Mouse (Mus musculus): Measurements from ENCODE around the gene Tmsb15b2. TPM values are rescaled to one million over a fixed set of nuclear protein-coding genes. Genes with fewer than 3 reads are reported as not detected.
"Not testable (repeated sequence)": the region's sequence is repeated elsewhere in the genome, so short reads cannot be mapped to it uniquely, and the experiment has no call there.

Tmsb15b2 gene
- 51.1 and 52.2 TPM in 2 replicates for polyA plus RNA-seq (2015; fragmentation: Nextera tagmentation; extraction: Ambion mirVana)

DNA sequence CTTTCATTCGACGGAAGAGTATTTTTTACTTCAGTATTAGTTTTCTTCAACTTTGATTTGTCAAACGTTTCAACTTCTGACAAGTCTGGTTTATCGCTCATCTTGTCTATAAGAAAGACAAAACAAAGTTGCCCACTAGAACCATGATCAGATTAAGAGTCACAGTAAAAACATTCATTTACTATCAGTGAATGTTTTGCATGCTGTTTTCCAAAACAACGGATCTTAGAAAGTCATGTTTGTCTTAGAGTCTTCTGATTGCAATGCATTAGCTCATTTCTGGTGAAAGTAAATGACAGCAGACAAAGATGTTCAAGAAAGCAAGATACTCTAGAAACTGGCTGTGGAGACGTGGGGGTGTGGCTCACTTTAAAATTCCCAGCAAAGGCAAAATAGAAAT, at the start of gene Tmsb15b2:
Gene Tmsb15b2, minus strand, starts transcription at position 101 of the 400 bp plus-strand sequence.
- not testable (repeated sequence) for H3K9me3 ChIP-seq; H3K36me3 ChIP-seq; H3K27ac ChIP-seq; ATAC-seq; H3K4me1 ChIP-seq (replicated peaks); H3K27me3 ChIP-seq (replicated peaks)
- Histone ChIP-seq H3K9ac (peak within 1 kb of the TSS; percentile 46; the same call in 1 of the 2 replicates), H3K4me3 (replicated peaks) (peak within 1 kb of the TSS; percentile 40), H3K4me2 (replicated peaks) (peak within 1 kb of the TSS; percentile 56)
- WGBS: 86% methylated on average over 6 of the region's 6 CpGs

DNA sequence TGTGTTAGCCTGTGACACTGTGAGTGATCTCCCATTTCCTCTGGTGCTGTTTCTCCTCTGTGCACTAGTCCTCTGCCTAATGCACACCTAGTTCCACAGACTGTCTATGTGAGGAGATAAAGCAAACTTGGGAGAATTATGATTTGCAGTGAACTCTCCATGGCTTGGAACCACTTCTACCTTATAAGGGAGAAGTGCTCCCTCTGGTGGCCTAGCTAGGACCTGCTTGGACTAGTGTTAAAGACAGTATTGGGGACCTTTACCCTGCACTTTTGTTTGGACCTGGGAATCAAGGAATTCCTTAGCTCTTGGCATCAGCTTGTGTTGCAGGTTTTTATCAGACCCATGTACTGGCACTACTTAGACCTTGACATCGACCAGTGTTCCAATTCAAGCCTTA, 44.0 kb upstream of the Tmsb15b2 start:
- H3K27me3 ChIP-seq (replicated peaks): no peaks in the 10 kb centered on the region
- H3K4me3 ChIP-seq (replicated peaks): no peak overlapping the region
- no peaks in the 10 kb centered on the region for H3K36me3 ChIP-seq
- H3K4me2 ChIP-seq (replicated peaks): no peak overlapping the region
- no peak overlapping the region for H3K27ac ChIP-seq
- no peaks in the 10 kb centered on the region for H3K9me3 ChIP-seq
- H3K4me1 ChIP-seq (replicated peaks): no peaks in the 10 kb centered on the region
- WGBS: 18% methylated on average over 1 of the region's 1 CpGs
- no peak overlapping the region for H3K9ac ChIP-seq
- peak; percentile 63 for ATAC-seq

DNA sequence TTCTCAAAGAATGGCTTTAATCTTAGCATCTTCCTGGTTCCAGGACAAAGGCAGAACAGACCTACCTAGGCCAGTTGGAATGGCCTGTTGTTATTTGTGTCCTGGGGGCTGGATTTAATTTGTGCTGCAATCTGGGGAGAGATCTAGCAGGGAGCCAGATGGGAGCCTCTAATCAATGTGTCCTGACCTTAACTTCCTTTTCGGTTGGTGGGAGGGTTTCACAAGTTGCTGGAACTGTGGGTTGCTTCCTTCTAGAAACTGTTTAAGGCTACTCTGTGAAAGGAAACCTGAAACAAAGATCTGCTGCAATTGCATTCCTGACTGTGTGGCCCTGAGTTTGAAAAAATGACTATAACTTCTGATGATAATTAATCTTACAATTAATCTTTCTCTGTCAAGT, 42.4 kb upstream of the Tmsb15b2 start:
- 81% methylated on average over 1 of the region's 1 CpGs for WGBS
- H3K4me1 ChIP-seq (replicated peaks): no peaks in the 10 kb centered on the region
- no peaks in the 10 kb centered on the region for H3K27me3 ChIP-seq (replicated peaks)
- H3K27ac ChIP-seq: no peak overlapping the region
- no peaks in the 10 kb centered on the region for H3K36me3 ChIP-seq
- no peaks in the 10 kb centered on the region for H3K9me3 ChIP-seq
- no peak overlapping the region for H3K4me3 ChIP-seq (replicated peaks)
- ATAC-seq: no peak
- H3K4me2 ChIP-seq (replicated peaks): no peak overlapping the region
- H3K9ac ChIP-seq: no peak overlapping the region

GRCm38 (mm10) chrX:137015099-137015709, 39.9 kb upstream of the Tmsb15b2 start:
- Histone ChIP-seq H3K9me3 (no peaks in the 10 kb centered on the region), H3K27me3 (replicated peaks) (no peaks in the 10 kb centered on the region), H3K4me1 (replicated peaks) (no peaks in the 10 kb centered on the region), H3K36me3 (no peaks in the 10 kb centered on the region), H3K4me2 (replicated peaks) (no peak overlapping the region), H3K9ac (no peak overlapping the region), H3K4me3 (replicated peaks) (no peak overlapping the region), H3K27ac (no peak overlapping the region)
- 52% methylated on average over 6 of the region's 6 CpGs for WGBS
- no peak; the same call in 1 of the 2 replicates for ATAC-seq

GRCm38 (mm10) chrX:136996256-136996655, 21.0 kb upstream of the Tmsb15b2 start:
- H3K4me2 ChIP-seq (replicated peaks): no peak overlapping the region
- no peaks in the 10 kb centered on the region for H3K4me1 ChIP-seq (replicated peaks)
- no peak overlapping the region for H3K27ac ChIP-seq
- H3K36me3 ChIP-seq: no peaks in the 10 kb centered on the region
- ATAC-seq: no peak
- no peak overlapping the region for H3K9ac ChIP-seq
- no peaks in the 10 kb centered on the region for H3K9me3 ChIP-seq
- 71% methylated on average over 2 of the region's 2 CpGs for WGBS
- H3K4me3 ChIP-seq (replicated peaks): no peak overlapping the region
- peaks cover 9% of the 10 kb centered on the region for H3K27me3 ChIP-seq (replicated peaks)

DNA sequence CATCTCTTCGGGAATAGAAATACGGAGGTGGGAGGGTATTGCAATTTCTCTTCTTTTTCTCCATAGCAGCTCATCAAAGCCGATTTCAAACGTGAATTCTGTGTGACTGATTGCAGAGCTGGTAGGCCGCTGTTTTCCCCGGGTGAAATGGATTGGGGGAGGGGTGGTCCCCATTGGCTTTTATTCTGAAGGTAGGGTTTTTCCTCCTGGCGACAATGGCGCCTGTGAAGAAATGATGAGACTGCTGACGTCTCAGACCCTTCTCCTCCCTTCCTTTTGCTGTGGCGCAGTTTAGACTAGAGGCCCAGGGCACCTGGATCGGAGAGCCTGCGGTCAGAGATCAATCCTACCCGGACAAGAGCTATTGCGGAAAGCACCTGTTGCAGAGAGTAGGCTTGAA, 18.3 kb upstream of the Tmsb15b2 start:
- Histone ChIP-seq H3K27ac (no peak overlapping the region), H3K27me3 (replicated peaks) (peaks cover 9% of the 10 kb centered on the region), H3K4me3 (replicated peaks) (peak overlapping the region; percentile 33; the same call in 1 of the 2 replicates), H3K4me1 (replicated peaks) (no peaks in the 10 kb centered on the region), H3K9me3 (no peaks in the 10 kb centered on the region), H3K9ac (no peak overlapping the region), H3K4me2 (replicated peaks) (peak overlapping the region; percentile 71), H3K36me3 (no peaks in the 10 kb centered on the region)
- no peak for ATAC-seq
- 30% methylated on average over 14 of the region's 14 CpGs for WGBS

DNA sequence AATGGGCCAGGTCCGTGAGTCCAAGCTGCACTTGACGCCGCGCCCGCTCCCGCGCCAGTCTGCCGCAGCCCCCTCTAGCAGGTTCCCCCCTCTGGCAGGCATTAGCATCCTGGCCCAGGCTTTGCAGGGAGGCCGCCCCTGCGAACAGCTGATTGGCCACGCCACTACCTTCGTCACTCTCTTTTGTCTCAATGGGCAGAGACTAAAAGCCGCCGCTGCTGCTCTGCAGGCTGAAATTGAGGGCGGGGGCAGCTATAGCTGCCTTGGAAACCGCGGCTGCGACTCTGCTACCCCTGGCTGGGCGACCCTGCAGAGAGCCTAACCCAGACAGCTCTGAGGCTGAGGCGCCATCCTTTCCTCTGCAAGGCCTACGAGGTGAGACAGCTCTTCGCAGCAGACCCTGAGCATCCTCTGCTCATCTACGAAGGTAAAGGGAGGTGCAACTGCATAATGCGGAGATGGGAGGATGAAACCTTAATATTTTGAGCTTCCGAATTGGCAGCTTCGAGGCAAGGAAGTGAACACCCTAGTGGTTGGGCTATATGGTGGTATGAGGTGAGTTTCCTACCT, 17.8 kb upstream of the Tmsb15b2 start, which contains the start of gene Zcchc18:
Gene Zcchc18, plus strand, starts transcription at position 178 of the 570 bp plus-strand sequence.
- Histone ChIP-seq H3K9me3 (no peaks in the 10 kb centered on the region), H3K9ac (0 out of 2 replicates have a peak within 1 kb of the TSS, but pooled peaks have one; percentile 26), H3K4me1 (replicated peaks) (no peaks in the 10 kb centered on the region), H3K27ac (no peak within 1 kb of the TSS), H3K36me3 (no peaks in the 10 kb centered on the region), H3K4me2 (replicated peaks) (peak within 1 kb of the TSS; percentile 71), H3K4me3 (replicated peaks) (peak within 1 kb of the TSS; percentile 33), H3K27me3 (replicated peaks) (peaks cover 9% of the 10 kb centered on the region)
- peak; percentile 93 for ATAC-seq
- WGBS: 21% methylated on average over 26 of the region's 26 CpGs

DNA sequence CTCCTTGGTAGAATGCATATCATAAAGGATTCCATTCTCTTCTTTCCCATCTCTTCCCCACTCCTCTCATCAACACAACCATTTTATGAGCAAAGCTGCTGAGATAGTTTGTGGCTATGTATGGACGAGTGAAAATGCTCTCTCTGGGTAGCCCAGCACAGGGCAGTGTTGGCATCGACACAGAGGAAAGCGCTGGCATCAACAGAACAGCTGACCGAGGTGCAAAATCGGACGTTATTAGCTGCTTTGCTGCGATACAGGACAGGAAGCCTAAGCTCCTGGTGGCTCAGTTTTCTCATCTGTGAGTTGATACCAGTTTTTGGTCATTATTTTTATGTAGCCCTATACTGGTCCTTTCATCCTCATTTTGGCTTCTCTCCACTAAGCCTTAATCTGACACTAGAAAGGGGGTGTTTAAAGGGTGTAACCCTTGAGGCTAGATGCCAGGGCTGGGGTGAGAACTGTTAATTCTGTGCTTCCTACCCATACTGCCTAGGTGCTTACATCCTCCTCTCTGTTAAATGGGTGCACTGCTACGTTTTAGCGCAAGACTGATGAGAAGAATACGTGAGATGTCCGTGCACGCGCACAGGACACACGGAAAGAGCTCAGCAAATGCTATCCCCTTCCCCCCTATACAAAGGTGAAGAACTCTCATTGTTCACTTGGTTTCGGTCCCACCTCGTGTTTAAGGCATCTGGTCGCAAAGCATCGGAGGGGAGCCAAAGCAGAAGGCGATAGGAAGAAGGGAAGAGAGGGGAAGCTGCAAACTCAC, 17.1 kb upstream of the Tmsb15b2 start:
- Histone ChIP-seq H3K4me1 (replicated peaks) (no peaks in the 10 kb centered on the region), H3K4me2 (replicated peaks) (peak overlapping the region; percentile 71), H3K4me3 (replicated peaks) (peak overlapping the region; percentile 33), H3K27me3 (replicated peaks) (peaks cover 9% of the 10 kb centered on the region), H3K9ac (0 out of 2 replicates have a peak overlapping the region, but pooled peaks have one; percentile 26), H3K36me3 (no peaks in the 10 kb centered on the region), H3K9me3 (no peaks in the 10 kb centered on the region), H3K27ac (no peak overlapping the region)
- peak; percentile 41 for ATAC-seq
- 22% methylated on average over 19 of the region's 19 CpGs for WGBS

DNA sequence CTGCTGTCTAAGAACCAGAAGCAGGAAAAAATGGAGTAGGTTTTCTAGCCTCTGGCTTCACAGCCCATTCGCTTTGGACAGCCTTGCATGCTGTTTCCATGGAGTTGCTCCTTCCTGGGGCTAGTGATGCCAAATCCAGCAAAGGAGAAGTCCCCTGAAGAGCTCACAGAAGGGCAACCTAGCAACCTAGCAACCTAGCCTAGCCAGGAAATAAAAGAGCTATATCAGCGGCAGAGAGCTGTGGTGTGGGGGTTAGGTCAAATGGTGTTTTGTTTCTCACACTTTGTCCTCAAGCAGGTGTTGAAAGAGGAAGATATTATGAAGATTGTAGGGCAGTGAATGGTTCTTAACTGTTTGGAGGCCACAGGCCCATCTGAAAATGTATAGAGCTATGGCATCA, 16.0 kb upstream of the Tmsb15b2 start:
- no peak for ATAC-seq
- no peak overlapping the region for H3K9ac ChIP-seq
- H3K4me3 ChIP-seq (replicated peaks): no peak overlapping the region
- no peak overlapping the region for H3K4me2 ChIP-seq (replicated peaks)
- WGBS: 74% methylated on average over 2 of the region's 2 CpGs
- no peak overlapping the region for H3K27ac ChIP-seq
- H3K36me3 ChIP-seq: no peaks in the 10 kb centered on the region
- peaks cover 9% of the 10 kb centered on the region for H3K27me3 ChIP-seq (replicated peaks)
- H3K4me1 ChIP-seq (replicated peaks): no peaks in the 10 kb centered on the region
- no peaks in the 10 kb centered on the region for H3K9me3 ChIP-seq

- Histone ChIP-seq H3K36me3 (no peaks in the 10 kb centered on the region), H3K9me3 (no peaks in the 10 kb centered on the region), H3K9ac (no peak overlapping the region), H3K4me2 (replicated peaks) (no peak overlapping the region), H3K4me1 (replicated peaks) (no peaks in the 10 kb centered on the region), H3K4me3 (replicated peaks) (no peak overlapping the region), H3K27me3 (replicated peaks) (no peaks in the 10 kb centered on the region), H3K27ac (no peak overlapping the region)
- no peak for ATAC-seq
Observed at GRCm38 (mm10) chrX:136986039-136986438, 10.7 kb upstream of the Tmsb15b2 start.

DNA sequence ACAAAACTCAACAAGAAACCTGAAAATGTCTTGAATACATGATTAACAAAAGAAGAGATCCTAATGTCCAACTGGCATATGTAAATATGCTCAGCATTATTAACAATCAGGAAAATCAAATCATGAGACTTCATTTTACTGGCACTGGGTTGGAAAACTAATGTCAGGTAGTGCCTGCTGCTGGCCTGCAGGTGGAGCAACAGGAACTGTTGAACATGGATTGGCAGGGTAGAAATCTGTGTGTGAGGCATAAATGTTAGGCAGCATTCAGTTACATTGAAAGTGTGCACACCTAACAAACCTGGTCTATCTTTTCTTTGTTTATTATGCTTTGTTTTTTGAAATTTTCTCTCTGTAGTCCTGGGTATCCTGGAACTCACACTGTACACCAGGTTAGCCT, 3.3 kb upstream of the Tmsb15b2 start:
- H3K36me3 ChIP-seq: no peaks in the 10 kb centered on the region
- no peak overlapping the region for H3K4me3 ChIP-seq (replicated peaks)
- H3K4me2 ChIP-seq (replicated peaks): no peak overlapping the region
- H3K9ac ChIP-seq: no peak overlapping the region
- no peaks in the 10 kb centered on the region for H3K4me1 ChIP-seq (replicated peaks)
- H3K27me3 ChIP-seq (replicated peaks): no peaks in the 10 kb centered on the region
- H3K27ac ChIP-seq: no peak overlapping the region
- ATAC-seq: no peak
- no peaks in the 10 kb centered on the region for H3K9me3 ChIP-seq

DNA sequence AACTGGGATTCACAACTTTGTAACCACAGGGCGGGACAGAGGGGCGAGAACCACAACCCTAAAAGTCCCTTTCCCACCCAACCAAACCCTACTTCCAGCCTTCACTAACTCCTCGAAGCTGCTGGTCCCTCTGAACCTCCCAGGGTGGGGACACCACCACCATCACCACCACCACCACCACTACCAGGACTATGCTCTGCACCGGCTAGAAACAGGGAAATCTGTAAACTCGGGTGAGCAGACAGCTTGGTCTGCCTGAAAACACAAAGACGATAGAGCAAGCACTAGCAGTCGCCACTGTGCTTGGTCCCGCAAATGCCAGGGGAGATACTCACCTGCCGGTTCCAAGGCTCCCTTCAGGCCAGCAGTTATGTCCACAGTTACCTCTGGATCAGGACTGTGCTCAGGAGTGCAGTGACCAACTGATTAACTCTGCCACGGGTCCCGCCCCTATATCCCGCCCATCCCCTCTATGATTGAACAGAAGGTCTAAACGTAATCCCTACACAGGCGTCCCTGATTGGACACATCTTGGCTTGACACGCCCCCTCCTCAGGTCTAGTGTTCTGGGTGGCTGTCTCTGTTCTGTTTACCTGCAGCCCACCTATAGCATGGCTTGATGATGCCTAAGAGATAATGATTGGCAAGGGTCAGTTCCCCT, 1.3 kb upstream of the Tmsb15b2 start, which contains the start of the genes Tmsb15l and Tmsb15b1:
Gene Tmsb15l, minus strand, starts transcription at position 446 of the 661 bp plus-strand sequence.
Gene Tmsb15b1, minus strand, starts transcription at position 451 of the 661 bp plus-strand sequence.
- Histone ChIP-seq H3K4me3 (replicated peaks) (peak within 1 kb of the TSS; percentile 40), H3K9me3 (no peaks in the 10 kb centered on the region), H3K36me3 (no peaks in the 10 kb centered on the region), H3K27me3 (replicated peaks) (no peaks in the 10 kb centered on the region), H3K4me2 (replicated peaks) (peak within 1 kb of the TSS; percentile 56), H3K9ac (peak within 1 kb of the TSS; percentile 46), H3K4me1 (replicated peaks) (no peaks in the 10 kb centered on the region), H3K27ac (no peak within 1 kb of the TSS)
- peak; percentile 100 for ATAC-seq
- WGBS: 30% methylated on average over 15 of the region's 15 CpGs

Data from intestine, embryonic 15.5 days (tissue).